Mouse (Mus musculus) kidney, embryonic 14.5 days (tissue): ENCODE measurements at regions not wholly inside any gene's neighbourhood (a gene's known extent, or its start where the extent isn't known, plus 50 kb on each side); places are given as distances from the start of the nearest gene placed in this dataset.

Source experiments
- ATAC-seq: fragments of 200-750 bp; cut with Nextera tagmentation; 2 replicates; pipeline ENCODE4 v1.8.0; 2017; ENCODE audit warnings: moderate number of reproducible peaks, mild to moderate bottlenecking, moderate TSS enrichment, moderate library complexity; ENCODE audit not compliant: low FRiP score, low TSS enrichment
- H3K27ac ChIP-seq: fragments of 300-500 bp; sonication (generic); 2 replicates; pipeline ENCODE4 v1.5.1; 2014; ENCODE audit warnings: low read depth, mild to moderate bottlenecking, low read length, moderate library complexity, mixed read lengths
- H3K27me3 ChIP-seq: fragments of 300-500 bp; sonication (generic); 2 replicates; pipeline ENCODE4 v1.6.1; 2014; ENCODE audit warnings: mild to moderate bottlenecking, low read length; ENCODE audit not compliant: control insufficient read depth, insufficient read depth
- H3K36me3 ChIP-seq: fragments of 300-500 bp; sonication (generic); 2 replicates; pipeline ENCODE4 v1.6.1; 2014; ENCODE audit warnings: low read length, mixed read lengths; ENCODE audit not compliant: control insufficient read depth, insufficient read depth
- H3K4me1 ChIP-seq: fragments of 300-500 bp; sonication (generic); 2 replicates; pipeline ENCODE4 v1.6.1; 2014; ENCODE audit warnings: low read length, mixed read lengths; ENCODE audit not compliant: control insufficient read depth, insufficient read depth
- H3K4me2 ChIP-seq: fragments of 300-500 bp; sonication (generic); replicated peaks from 2 replicates; pipeline ENCODE4 v1.6.1; 2014; ENCODE audit warnings: low read depth, mild to moderate bottlenecking, low read length
- H3K4me3 ChIP-seq: fragments of 300-500 bp; sonication (generic); 2 replicates; pipeline ENCODE4 v1.5.1; 2014; ENCODE audit warnings: mild to moderate bottlenecking, low read length
- H3K9ac ChIP-seq: fragments of 300-500 bp; sonication (generic); 2 replicates; pipeline ENCODE4 v1.6.1; 2014; ENCODE audit warnings: low read depth, mild to moderate bottlenecking, low read length, moderate library complexity
- H3K9me3 ChIP-seq: fragments of 300-500 bp; sonication (generic); 2 replicates; pipeline ENCODE4 v1.6.1; 2016; ENCODE audit warnings: low read length; ENCODE audit not compliant: control insufficient read depth
- WGBS: fragments of 180-500 bp; shearing (Covaris S2); extraction: QIAGEN DNeasy Blood & Tissue Kit; methylation state at CpG from one replicate; pipeline ENCODE4 v1.1.7; 2014; 5-methylcytosine and 5-hydroxymethylcytosine counted together

GRCm38 (mm10) chr16:76864392-76864791 lies 149.1 kb upstream of the Usp25 start:
- H3K4me1 ChIP-seq, result no peaks in the 10 kb centered on the region
- H3K27me3 ChIP-seq, result no peaks in the 10 kb centered on the region
- H3K9me3 ChIP-seq, result no peaks in the 10 kb centered on the region
- H3K27ac ChIP-seq, result no peak overlapping the region
- no peak for ATAC-seq
- 95% methylated on average over 3 of the region's 3 CpGs for WGBS
- no peaks in the 10 kb centered on the region for H3K36me3 ChIP-seq
- H3K9ac ChIP-seq, result no peak overlapping the region
- H3K4me2 ChIP-seq, result no peak overlapping the region
- H3K4me3 ChIP-seq, result no peak overlapping the region

DNA sequence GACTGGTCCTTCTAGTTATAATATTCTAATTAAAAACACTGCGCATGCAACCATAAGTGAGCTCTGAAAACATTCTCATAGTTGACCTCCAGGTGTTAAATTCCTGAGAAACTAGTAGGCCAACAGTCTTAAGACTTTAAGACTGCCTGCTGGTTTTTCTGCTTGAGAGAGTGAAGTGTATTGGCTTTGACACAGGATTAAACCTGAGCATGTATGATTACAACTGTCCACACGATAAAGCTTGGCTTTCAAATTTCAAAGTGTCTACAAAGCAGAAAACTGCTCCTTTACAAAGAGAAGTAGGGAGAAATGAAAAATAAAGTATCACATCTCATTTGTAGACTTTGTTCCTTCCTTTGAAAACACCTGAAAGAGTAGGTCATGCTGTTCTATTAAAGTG lies 157.7 kb upstream of the Usp25 start:
- ATAC-seq, result no peak
- Histone ChIP-seq H3K4me3 (no peak overlapping the region), H3K9ac (no peak overlapping the region), H3K36me3 (no peaks in the 10 kb centered on the region), H3K9me3 (no peaks in the 10 kb centered on the region), H3K27me3 (no peaks in the 10 kb centered on the region), H3K4me2 (no peak overlapping the region), H3K4me1 (0 out of 2 replicates have a peak, but pooled peaks cover 4% of the 10 kb centered on the region), H3K27ac (no peak overlapping the region)
- WGBS, result 96% methylated on average over 2 of the region's 2 CpGs

GRCm38 (mm10) chr16:76851396-76851795 lies 162.1 kb upstream of the Usp25 start:
- Histone ChIP-seq H3K4me2 (no peak overlapping the region), H3K27ac (no peak overlapping the region), H3K36me3 (no peaks in the 10 kb centered on the region), H3K4me1 (no peaks in the 10 kb centered on the region), H3K27me3 (no peaks in the 10 kb centered on the region), H3K9me3 (no peaks in the 10 kb centered on the region), H3K4me3 (no peak overlapping the region), H3K9ac (no peak overlapping the region)
- no peak for ATAC-seq
- 76% methylated on average over 3 of the region's 3 CpGs for WGBS

GRCm38 (mm10) chr16:76837450-76837849 lies 176.1 kb upstream of the Usp25 start:
- 87% methylated on average over 4 of the region's 4 CpGs for WGBS
- H3K36me3 ChIP-seq, result no peaks in the 10 kb centered on the region
- H3K4me2 ChIP-seq, result no peak overlapping the region
- H3K9me3 ChIP-seq, result no peaks in the 10 kb centered on the region
- ATAC-seq, result no peak
- no peak overlapping the region for H3K4me3 ChIP-seq
- H3K27ac ChIP-seq, result no peak overlapping the region
- H3K27me3 ChIP-seq, result no peaks in the 10 kb centered on the region
- no peaks in the 10 kb centered on the region for H3K4me1 ChIP-seq
- no peak overlapping the region for H3K9ac ChIP-seq

- no peak for ATAC-seq
- Histone ChIP-seq H3K9ac (no peak overlapping the region), H3K4me1 (no peaks in the 10 kb centered on the region), H3K9me3 (no peaks in the 10 kb centered on the region; the same call in 1 of the 2 replicates), H3K27me3 (no peaks in the 10 kb centered on the region), H3K4me2 (no peak overlapping the region), H3K36me3 (no peaks in the 10 kb centered on the region), H3K27ac (peak overlapping the region; percentile 57; the same call in 1 of the 2 replicates), H3K4me3 (no peak overlapping the region)
- WGBS, result 28% methylated on average over 3 of the region's 3 CpGs
These were observed 183.1 kb upstream of the Usp25 start for GRCm38 (mm10) chr16:76830371-76830770.

GRCm38 (mm10) chr16:76827674-76828441 lies 185.6 kb upstream of the Usp25 start:
- H3K27me3 ChIP-seq, result no peaks in the 10 kb centered on the region
- no peak overlapping the region for H3K4me3 ChIP-seq
- no peak for ATAC-seq
- no peak overlapping the region for H3K27ac ChIP-seq
- H3K9me3 ChIP-seq, result no peaks in the 10 kb centered on the region; the same call in 1 of the 2 replicates
- WGBS, result 89% methylated on average over 7 of the region's 7 CpGs
- H3K4me1 ChIP-seq, result no peaks in the 10 kb centered on the region
- H3K9ac ChIP-seq, result no peak overlapping the region
- no peak overlapping the region for H3K4me2 ChIP-seq
- H3K36me3 ChIP-seq, result no peaks in the 10 kb centered on the region

DNA sequence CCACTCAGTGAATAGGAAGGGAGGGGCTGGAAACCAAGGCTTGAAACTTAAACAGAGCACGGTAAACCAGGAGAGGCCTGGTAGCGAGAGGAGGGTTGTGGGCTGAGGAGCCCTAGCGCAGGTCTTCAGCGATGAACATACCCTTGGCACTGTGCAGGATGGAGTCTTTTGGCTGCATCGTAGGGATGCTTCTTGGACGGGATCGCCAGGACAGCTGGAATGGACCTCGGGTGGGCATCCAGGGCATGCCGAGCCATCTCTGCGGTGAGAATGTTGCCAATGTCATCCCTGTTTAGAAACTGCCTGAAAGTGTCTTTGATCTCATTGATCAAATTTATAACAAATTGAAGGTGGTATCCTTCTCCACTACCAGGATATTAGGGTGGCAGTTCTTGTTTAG lies 192.2 kb upstream of the Usp25 start:
- ATAC-seq, result no peak
- no peaks in the 10 kb centered on the region for H3K4me1 ChIP-seq
- WGBS, result 97% methylated on average over 10 of the region's 10 CpGs
- H3K9me3 ChIP-seq, result no peaks in the 10 kb centered on the region; the same call in 1 of the 2 replicates
- no peak overlapping the region for H3K4me3 ChIP-seq
- no peaks in the 10 kb centered on the region for H3K27me3 ChIP-seq
- H3K4me2 ChIP-seq, result no peak overlapping the region
- H3K36me3 ChIP-seq, result no peaks in the 10 kb centered on the region
- no peak overlapping the region for H3K9ac ChIP-seq
- H3K27ac ChIP-seq, result no peak overlapping the region

DNA sequence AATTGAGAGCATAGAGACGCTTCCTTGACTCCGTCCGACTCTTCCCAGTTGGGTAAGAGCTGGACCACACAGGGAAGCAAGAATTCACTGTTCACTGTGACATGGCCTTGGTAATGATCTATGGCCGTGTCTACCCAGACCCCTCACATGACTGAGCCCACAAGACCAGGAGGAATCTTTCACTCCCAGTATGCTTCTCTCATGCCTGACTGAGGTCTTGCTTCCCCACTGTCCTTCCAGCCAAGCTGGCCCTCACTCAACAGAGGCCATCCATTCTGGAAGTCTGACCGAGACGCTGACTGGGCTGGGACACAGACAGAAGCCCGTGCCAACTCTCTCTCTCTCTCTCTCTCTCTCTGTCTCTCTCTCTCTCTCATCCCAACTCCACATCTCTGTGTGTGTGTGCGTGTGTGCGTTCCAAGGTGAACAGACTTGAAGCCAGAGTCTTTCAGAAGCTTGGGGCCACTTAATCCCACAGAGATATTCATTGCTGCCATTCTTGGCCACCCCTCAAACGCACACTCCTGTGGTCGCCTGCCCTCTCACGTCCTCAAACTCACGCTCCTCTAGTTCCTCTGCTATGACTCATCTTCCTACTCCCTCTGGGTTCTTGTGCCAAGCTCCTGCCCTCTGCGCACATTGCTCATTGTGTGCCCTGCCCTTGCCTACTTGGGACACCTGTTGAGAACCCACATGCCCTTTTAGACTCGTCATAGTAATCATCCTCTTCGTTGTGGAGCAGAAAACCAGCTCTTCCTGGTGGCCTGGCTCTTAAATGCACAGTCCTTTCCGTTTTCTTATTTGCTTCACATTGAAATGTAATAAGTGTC lies 197.2 kb upstream of the Usp25 start:
- Histone ChIP-seq H3K27ac (no peak overlapping the region), H3K9ac (no peak overlapping the region), H3K9me3 (no peaks in the 10 kb centered on the region), H3K4me1 (no peaks in the 10 kb centered on the region), H3K4me2 (no peak overlapping the region), H3K4me3 (no peak overlapping the region), H3K27me3 (no peaks in the 10 kb centered on the region), H3K36me3 (no peaks in the 10 kb centered on the region)
- ATAC-seq, result no peak
- WGBS, result 87% methylated on average over 17 of the region's 17 CpGs

DNA sequence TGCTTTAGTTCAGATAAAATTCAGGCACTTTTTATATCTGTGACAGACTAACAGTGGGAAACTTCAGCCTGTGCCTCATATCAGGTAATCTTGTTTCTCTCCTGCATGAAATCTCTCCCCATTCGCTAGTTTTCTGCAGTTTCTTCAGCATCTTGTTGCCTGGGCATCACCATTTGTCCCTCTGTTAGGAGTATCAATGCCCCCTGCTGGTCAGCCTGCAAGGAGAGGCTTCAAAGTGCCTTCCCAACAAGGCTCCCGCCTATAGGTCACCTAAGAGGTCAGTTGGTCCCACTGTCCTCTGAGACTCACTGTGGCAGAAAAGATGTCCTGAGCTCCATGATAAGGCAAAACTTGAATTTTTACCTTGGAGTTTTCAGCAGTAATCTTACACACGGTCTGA lies 209.8 kb upstream of the Usp25 start:
- WGBS, result 36% methylated on average over 3 of the region's 3 CpGs
- Histone ChIP-seq H3K4me2 (no peak overlapping the region), H3K9ac (no peak overlapping the region), H3K27ac (no peak overlapping the region), H3K4me1 (no peaks in the 10 kb centered on the region), H3K27me3 (no peaks in the 10 kb centered on the region), H3K4me3 (no peak overlapping the region), H3K36me3 (no peaks in the 10 kb centered on the region), H3K9me3 (no peaks in the 10 kb centered on the region)
- no peak for ATAC-seq
